Comparison of ENCODE assay signal across 8 mouse cellular contexts in the genomic region with DNA sequence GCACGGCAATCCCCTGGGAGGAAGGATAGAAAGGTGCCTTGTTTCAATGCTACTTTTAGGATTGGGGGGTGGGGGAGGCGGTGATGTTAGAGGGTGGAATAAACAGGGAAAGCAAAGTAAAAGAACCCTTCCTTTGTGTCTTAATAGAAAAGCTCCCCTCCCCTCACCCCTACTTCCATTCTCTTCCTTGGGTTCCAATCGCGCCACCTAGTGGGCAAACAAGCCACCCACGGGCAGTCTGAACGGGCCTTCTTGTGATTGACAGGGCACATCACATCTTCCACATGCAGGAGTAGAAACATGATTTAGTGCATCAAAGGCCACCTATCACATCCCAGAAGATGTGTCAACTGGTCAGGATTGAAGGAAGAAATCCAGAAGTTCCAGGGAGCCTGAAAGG. TPM values are rescaled to one million over a fixed set of nuclear protein-coding genes. Genes with fewer than 3 reads are reported as not detected.
DNase-seq lines count a peak whose midpoint lies in the region; ATAC-seq lines count a peak whose summit lies in the region.

No protein-coding gene starts in this region.

- peak; percentile 28 for DNase-seq in cerebellum, adult 9-10 months
- DNase-seq in cerebellum, adult 9-11 months, result no peak
- DNase-seq in 416B (ENCODE audit: low read depth), result peak; percentile 59
- DNase-seq in adrenal gland, postnatal 36 days, result peak; percentile 62 to 68
- peak; percentile 30 to 32 for DNase-seq in frontal cortex, postnatal 14 days (ENCODE audit: low spot score in 2 of 2)
- peak; percentile 22 to 25 for DNase-seq in left cerebral cortex, postnatal 36 days (ENCODE audit: low spot score in 2 of 2)
- peak; percentile 34 for DNase-seq in right cerebral cortex, adult 18-20 months

- intact Hi-C loops in left cerebral cortex, postnatal 36 days (cut with DNase I), result no loop called here

- no peak for ATAC-seq in activated CD4-positive, CD25-positive, alpha-beta regulatory T cell, adult 4 months

RNA-seq across cellular contexts. Expression of gene Gorasp2, which starts 41.2 kb away (rescaled TPM):
- 100 to 1,000 TPM; 117 to 120 TPM for total RNA-seq in adrenal gland, postnatal 36 days (2021)
- 10 to 100 TPM; 92.0 to 96.9 TPM for total RNA-seq in left cerebral cortex, postnatal 36 days (2021)
- 10 to 100 TPM; 44.7 to 48.2 TPM for polyA plus RNA-seq in activated CD4-positive, CD25-positive, alpha-beta regulatory T cell, adult 4 months (2017; shearing (Covaris generic))

RNA-seq across cellular contexts. Expression of gene Gm26558, which starts 41.7 kb away (rescaled TPM):
- total RNA-seq in adrenal gland, postnatal 36 days (2021), result under 1 TPM; 0.36 to 0.66 TPM
- total RNA-seq in left cerebral cortex, postnatal 36 days (2021), result under 1 TPM in 1 of 2 experiments, not detected in 1; 0.76 TPM
- polyA plus RNA-seq in activated CD4-positive, CD25-positive, alpha-beta regulatory T cell, adult 4 months (2017; shearing (Covaris generic)), result not detected
